ENCODE assay signal across 17 mouse cellular contexts in the genomic region with DNA sequence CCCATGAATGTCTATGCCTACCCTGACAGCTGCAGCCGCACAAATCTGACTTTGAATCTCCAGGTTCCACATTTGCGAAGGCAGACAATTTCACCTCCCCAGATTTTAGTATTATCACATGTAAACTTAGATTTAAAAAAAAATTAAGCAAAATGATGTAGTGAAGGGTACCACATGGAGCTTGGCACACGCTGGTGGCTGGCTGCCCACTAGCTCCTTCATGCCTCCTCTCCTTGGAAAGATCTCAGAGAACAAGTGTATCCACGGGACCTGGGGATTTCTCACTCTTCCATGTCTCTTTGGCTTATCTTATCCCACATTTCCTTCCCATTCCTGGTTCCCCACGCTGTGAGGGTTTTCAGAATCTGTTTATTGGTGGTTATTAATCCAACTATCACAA.
DNase-seq lines count a peak whose midpoint lies in the region; ATAC-seq and TF ChIP-seq lines count a peak whose summit lies in the region.
"Had no signal": no experiment of that assay in that cellular context is flagged by ENCODE, and none has a peak within 500 bp of the region (broad histone marks: within the 10 kb centered on the region; RNA-seq: fewer than 3 reads in every experiment).

No protein-coding gene starts in this region.

- no peaks in the 10 kb centered on the region for H3K36me3 ChIP-seq in forebrain, embryonic 14.5 days (ENCODE audit: control insufficient read depth, insufficient read depth, low read length)
- no peaks in the 10 kb centered on the region for H3K36me3 ChIP-seq in forebrain, embryonic 15.5 days
- H3K36me3 ChIP-seq in midbrain, embryonic 14.5 days (ENCODE audit: control insufficient read depth, insufficient read depth, low read length), result no peaks in the 10 kb centered on the region
- H3K36me3 ChIP-seq: embryonic facial prominence, embryonic 12.5 days; heart, embryonic 12.5 days had no signal

- no peak overlapping the region for H3K9ac ChIP-seq in forebrain, embryonic 14.5 days (ENCODE audit: low read length)
- H3K9ac ChIP-seq in forebrain, embryonic 15.5 days (replicated peaks), result no peak overlapping the region
- no peak overlapping the region for H3K9ac ChIP-seq in midbrain, embryonic 14.5 days (replicated peaks; ENCODE audit: low read length)
- H3K9ac ChIP-seq: embryonic facial prominence, embryonic 12.5 days; heart, embryonic 12.5 days had no signal

- WGBS in forebrain, embryonic 14.5 days, result 78% methylated on average over 5 of the region's 5 CpGs
- 75% methylated on average over 5 of the region's 5 CpGs for WGBS in forebrain, embryonic 15.5 days
- WGBS in midbrain, embryonic 14.5 days, result 93% methylated on average over 5 of the region's 5 CpGs

- intact Hi-C loops in heart, postnatal 25 days (cut with DNase I), result no loop called here

- peaks cover 6% of the 10 kb centered on the region; the same call in 1 of the 2 replicates for H3K4me1 ChIP-seq in forebrain, embryonic 14.5 days (ENCODE audit: control insufficient read depth, insufficient read depth, low read length)
- H3K4me1 ChIP-seq in forebrain, embryonic 15.5 days, result peaks cover 26% of the 10 kb centered on the region
- peaks cover 9% of the 10 kb centered on the region for H3K4me1 ChIP-seq in midbrain, embryonic 14.5 days (ENCODE audit: control insufficient read depth, insufficient read depth, low read length)
- H3K4me1 ChIP-seq: embryonic facial prominence, embryonic 12.5 days had no signal

- H3K27me3 ChIP-seq in forebrain, embryonic 14.5 days (replicated peaks; ENCODE audit: control insufficient read depth, insufficient read depth, low read length), result no peaks in the 10 kb centered on the region
- H3K27me3 ChIP-seq in forebrain, embryonic 15.5 days, result no peaks in the 10 kb centered on the region
- no peaks in the 10 kb centered on the region for H3K27me3 ChIP-seq in midbrain, embryonic 14.5 days (ENCODE audit: control insufficient read depth, insufficient read depth, low read length)
- H3K27me3 ChIP-seq: embryonic facial prominence, embryonic 12.5 days; heart, embryonic 12.5 days had no signal

- H3K4me2 ChIP-seq in forebrain, embryonic 14.5 days (ENCODE audit: low read length), result no peak overlapping the region
- no peak overlapping the region for H3K4me2 ChIP-seq in forebrain, embryonic 15.5 days (replicated peaks)
- H3K4me2 ChIP-seq in midbrain, embryonic 14.5 days (ENCODE audit: low read length), result no peak overlapping the region
- H3K4me2 ChIP-seq: embryonic facial prominence, embryonic 12.5 days; heart, embryonic 12.5 days had no signal

- no peak for ATAC-seq in forebrain, embryonic 14.5 days
- ATAC-seq in forebrain, embryonic 15.5 days (replicated peaks), result no peak
- ATAC-seq in midbrain, embryonic 14.5 days (ENCODE audit: low FRiP score, low TSS enrichment), result no peak
- ATAC-seq: hindbrain, embryonic 16.5 days had no signal

- peak; percentile 41 for DNase-seq in forebrain, embryonic 14.5 days (ENCODE audit: low spot score)
- DNase-seq in heart, adult 11 months, result peak; percentile 45
- DNase-seq in heart, postnatal 25 days (ENCODE audit: low spot score), result no peak
- DNase-seq in right cerebral cortex, postnatal 10 days (ENCODE audit: low spot score in 2 of 2), result peak; percentile 65 to 71
- DNase-seq in right cerebral cortex, adult 18-20 months, result no peak
- DNase-seq in brain, embryonic 14.5 days (ENCODE audit: low read depth), result peak; percentile 51
- DNase-seq in midbrain, embryonic 14.5 days, result no peak
- DNase-seq: adrenal gland, adult 8-10 months; adrenal gland, postnatal 36 days; cerebellum, adult 18-20 months; gastrocnemius, postnatal 14 days; heart, postnatal 36 days; kidney, adult 11 months had no signal

- no peak overlapping the region for H3K4me3 ChIP-seq in forebrain, embryonic 14.5 days (ENCODE audit: low read depth, low read length)
- H3K4me3 ChIP-seq in forebrain, embryonic 15.5 days, result no peak overlapping the region
- H3K4me3 ChIP-seq in midbrain, embryonic 14.5 days (replicated peaks; ENCODE audit: low read depth, low read length), result no peak overlapping the region
- H3K4me3 ChIP-seq: embryonic facial prominence, embryonic 12.5 days; heart, embryonic 12.5 days had no signal

- TF ChIP-seq CTCF in brain, embryonic 14.5 days (IDR thresholded peaks at IDR 0.05; ENCODE audit: borderline replicate concordance, extremely low read depth, insufficient read depth, insufficient read length), result no peak

- H3K27ac ChIP-seq in forebrain, embryonic 14.5 days (ENCODE audit: low read depth, low read length), result no peak overlapping the region
- no peak overlapping the region for H3K27ac ChIP-seq in forebrain, embryonic 15.5 days (replicated peaks)
- H3K27ac ChIP-seq in midbrain, embryonic 14.5 days (replicated peaks; ENCODE audit: low read depth, low read length), result no peak overlapping the region
- H3K27ac ChIP-seq: embryonic facial prominence, embryonic 12.5 days had no signal

- TF ChIP-seq POLR2A in brain, embryonic 14.5 days (IDR thresholded peaks at IDR 0.05; ENCODE audit: borderline replicate concordance, extremely low read depth, insufficient read depth, insufficient read length, poor library complexity, severe bottlenecking), result no peak

- no peaks in the 10 kb centered on the region for H3K9me3 ChIP-seq in forebrain, embryonic 14.5 days (replicated peaks; ENCODE audit: control insufficient read depth, low read length)
- H3K9me3 ChIP-seq in forebrain, embryonic 15.5 days, result no peaks in the 10 kb centered on the region
- no peaks in the 10 kb centered on the region for H3K9me3 ChIP-seq in midbrain, embryonic 14.5 days (ENCODE audit: control insufficient read depth, low read length)
- H3K9me3 ChIP-seq: embryonic facial prominence, embryonic 12.5 days; heart, embryonic 12.5 days had no signal

Comparison
In these comparisons a context has a peak if more than half of its experiments do, and no peak if none do; other contexts are left out.
1. DNase-seq: peak in forebrain, embryonic 14.5 days (single experiment), heart, adult 11 months (single experiment), right cerebral cortex, postnatal 10 days (2 of 2) and brain, embryonic 14.5 days (single experiment); none in heart, postnatal 25 days (single experiment), right cerebral cortex, adult 18-20 months (single experiment) and midbrain, embryonic 14.5 days (single experiment).